Mouse (Mus musculus) lung, postnatal 0 days (tissue): ENCODE data around the gene Lalba. TPM values are rescaled to one million over a fixed set of nuclear protein-coding genes. Genes with fewer than 3 reads are reported as not detected.
A peak's percentile ranks its signal among the peaks of the same experiment; 100 is the strongest.

ENCODE experiments used
- ATAC-seq: fragments of 200-750 bp; cut with Nextera tagmentation; 2 replicates; pipeline ENCODE4 v1.8.0; 2017; ENCODE audit warnings: moderate library complexity
- DNase-seq: peaks from one replicate; pipeline ENCODE4 v3.0.0-alpha.2; 2016; ENCODE audit warnings: low spot score
- H3K27ac ChIP-seq: fragments of 300-500 bp; sonication (generic); 2 replicates; pipeline ENCODE4 v1.5.1; 2014; ENCODE audit warnings: antibody characterized with exemption, mild to moderate bottlenecking, low read length, mixed read lengths
- H3K27me3 ChIP-seq: fragments of 300-500 bp; sonication (generic); replicated peaks from 2 replicates; pipeline ENCODE4 v1.6.1; 2014; ENCODE audit warnings: low read length, mixed read lengths; ENCODE audit not compliant: insufficient read depth
- H3K36me3 ChIP-seq: fragments of 300-500 bp; sonication (generic); 2 replicates; pipeline ENCODE4 v1.6.1; 2014; ENCODE audit warnings: low read length, mixed read lengths; ENCODE audit not compliant: insufficient read depth
- H3K4me1 ChIP-seq: fragments of 300-500 bp; sonication (generic); 2 replicates; pipeline ENCODE4 v1.6.1; 2014; ENCODE audit warnings: antibody characterized with exemption, low read depth, low read length, mixed read lengths; ENCODE audit not compliant: insufficient read depth
- H3K4me2 ChIP-seq: fragments of 300-500 bp; sonication (generic); replicated peaks from 2 replicates; pipeline ENCODE4 v1.6.1; 2014; ENCODE audit warnings: low read depth, mild to moderate bottlenecking, low read length, moderate library complexity, mixed read lengths
- H3K4me3 ChIP-seq: fragments of 300-500 bp; sonication (generic); 2 replicates; pipeline ENCODE4 v1.5.1; 2014; ENCODE audit warnings: low read depth, low read length
- H3K9ac ChIP-seq: fragments of 300-500 bp; sonication (generic); replicated peaks from 2 replicates; pipeline ENCODE4 v1.6.1; 2014; ENCODE audit warnings: low read depth, mild to moderate bottlenecking
- H3K9me3 ChIP-seq: fragments of 300-500 bp; sonication (generic); 2 replicates; pipeline ENCODE4 v1.6.1; 2016; ENCODE audit warnings: low read length, mixed read lengths
- CTCF ChIP-seq: IDR thresholded peaks from 2 replicates; pipeline ENCODE4 v1.5.1; 2016; ENCODE audit warnings: antibody characterized with exemption, mild to moderate bottlenecking
- EP300 ChIP-seq: IDR thresholded peaks from 2 replicates; pipeline ENCODE4 v1.6.1; 2016; ENCODE audit warnings: antibody characterized with exemption, mild to moderate bottlenecking, control low read depth
- WGBS: fragments of 180-500 bp; shearing (Covaris S2); extraction: QIAGEN DNeasy Blood & Tissue Kit; methylation state at CpG from one replicate; pipeline ENCODE4 v1.1.7; 2014; 5-methylcytosine and 5-hydroxymethylcytosine counted together
- polyA plus RNA-seq: library from polyadenylated mRNA; unstranded; fragments of >200 nt; fragmentation: Nextera tagmentation; extraction: Ambion mirVana; gene quantifications from 2 replicates; pipeline ENCODE4 v1.2.1, GENCODE M21; 2015

The Lalba gene
- polyA plus RNA-seq, result 0.31 and 3.3 TPM in 2 replicates

GRCm38 (mm10) chr15:98482701-98483100 lies at the start of gene Lalba:
TSS of gene Lalba (minus strand) at chr15:98482721.
- peak; percentile 49 for ATAC-seq
- no peak within 1 kb of the TSS for H3K4me3 ChIP-seq
- DNase-seq, result no peak
- 39% methylated on average over 3 of the region's 3 CpGs for WGBS
- H3K27me3 ChIP-seq, result no peaks in the 10 kb centered on the region
- no peaks in the 10 kb centered on the region for H3K36me3 ChIP-seq
- no peaks in the 10 kb centered on the region for H3K9me3 ChIP-seq
- TF ChIP-seq EP300, result peak; percentile 30; the same call in 1 of the 2 replicates
- TF ChIP-seq CTCF, result no peak
- H3K4me2 ChIP-seq, result no peak within 1 kb of the TSS
- H3K9ac ChIP-seq, result no peak within 1 kb of the TSS
- no peaks in the 10 kb centered on the region for H3K4me1 ChIP-seq
- peak within 1 kb of the TSS; percentile 32; the same call in 1 of the 2 replicates for H3K27ac ChIP-seq

- peak; percentile 48 for DNase-seq
- no peaks in the 10 kb centered on the region for H3K27me3 ChIP-seq
- H3K4me1 ChIP-seq, result peaks cover 6% of the 10 kb centered on the region; the same call in 1 of the 2 replicates
- 0 out of 2 replicates have a peak overlapping the region, but pooled peaks have one; percentile 19 for H3K9ac ChIP-seq
- no peak for ATAC-seq
- H3K4me3 ChIP-seq, result no peak overlapping the region
- no peaks in the 10 kb centered on the region for H3K9me3 ChIP-seq
- H3K4me2 ChIP-seq, result peak overlapping the region; percentile 63
- no peak for TF ChIP-seq CTCF
- no peak for TF ChIP-seq EP300
- no peak overlapping the region for H3K27ac ChIP-seq
- whole genome bisulfite sequencing, result 21% methylated on average over 5 of the region's 5 CpGs
- H3K36me3 ChIP-seq, result peaks cover 9% of the 10 kb centered on the region
Observed at GRCm38 (mm10) chr15:98532281-98532680, 49.8 kb upstream of the Lalba start.

GRCm38 (mm10) chr15:98528066-98528563 lies 45.6 kb upstream of the Lalba start:
- peaks cover 27% of the 10 kb centered on the region for H3K36me3 ChIP-seq
- H3K9ac ChIP-seq, result no peak overlapping the region
- no peak for TF ChIP-seq EP300
- no peak for TF ChIP-seq CTCF
- 87% methylated on average over 5 of the region's 5 CpGs for WGBS
- no peak for ATAC-seq
- H3K4me2 ChIP-seq, result no peak overlapping the region
- H3K27ac ChIP-seq, result no peak overlapping the region
- H3K27me3 ChIP-seq, result no peaks in the 10 kb centered on the region
- no peak overlapping the region for H3K4me3 ChIP-seq
- peaks cover 6% of the 10 kb centered on the region; the same call in 1 of the 2 replicates for H3K4me1 ChIP-seq
- H3K9me3 ChIP-seq, result no peaks in the 10 kb centered on the region
- DNase-seq, result no peak

- no peaks in the 10 kb centered on the region for H3K27me3 ChIP-seq
- peaks cover 33% of the 10 kb centered on the region for H3K36me3 ChIP-seq
- H3K27ac ChIP-seq, result no peak overlapping the region
- H3K4me2 ChIP-seq, result no peak overlapping the region
- DNase-seq (no peak), ATAC-seq (no peak)
- no peaks in the 10 kb centered on the region for H3K9me3 ChIP-seq
- H3K4me3 ChIP-seq, result no peak overlapping the region
- no peaks in the 10 kb centered on the region for H3K4me1 ChIP-seq
- 90% methylated on average over 5 of the region's 5 CpGs for WGBS
- no peak for TF ChIP-seq CTCF
- TF ChIP-seq EP300, result no peak
- H3K9ac ChIP-seq, result no peak overlapping the region
Observed at GRCm38 (mm10) chr15:98527056-98527771, 44.7 kb upstream of the Lalba start.

GRCm38 (mm10) chr15:98526057-98526456 lies 43.5 kb upstream of the Lalba start:
- Histone ChIP-seq H3K27me3 (no peaks in the 10 kb centered on the region), H3K4me3 (no peak overlapping the region), H3K27ac (no peak overlapping the region), H3K9ac (no peak overlapping the region), H3K36me3 (peaks cover 33% of the 10 kb centered on the region), H3K4me2 (no peak overlapping the region), H3K4me1 (no peaks in the 10 kb centered on the region), H3K9me3 (no peaks in the 10 kb centered on the region)
- TF ChIP-seq CTCF (no peak), EP300 (no peak)
- DNase-seq, result no peak
- no peak for ATAC-seq
- WGBS, result 70% methylated on average over 5 of the region's 5 CpGs

- Histone ChIP-seq H3K36me3 (peaks cover 33% of the 10 kb centered on the region; the same call in 1 of the 2 replicates), H3K4me3 (no peak overlapping the region), H3K4me1 (no peaks in the 10 kb centered on the region), H3K9ac (no peak overlapping the region), H3K9me3 (no peaks in the 10 kb centered on the region), H3K27ac (no peak overlapping the region), H3K4me2 (no peak overlapping the region), H3K27me3 (no peaks in the 10 kb centered on the region)
- WGBS, result 92% methylated on average over 3 of the region's 3 CpGs
- DNase-seq (no peak), ATAC-seq (no peak)
- TF ChIP-seq CTCF, result no peak
- TF ChIP-seq EP300, result no peak
Observed at GRCm38 (mm10) chr15:98521245-98521644, 38.7 kb upstream of the Lalba start.
